Mouse (Mus musculus) liver (tissue): Measurements from ENCODE around the gene Gpr55.

Experiments used
- DNase-seq: peaks from one replicate; pipeline ENCODE4 v3.0.0-alpha.2; 2020; ENCODE audit warnings: mixed read lengths

Gene Gpr55

DNA sequence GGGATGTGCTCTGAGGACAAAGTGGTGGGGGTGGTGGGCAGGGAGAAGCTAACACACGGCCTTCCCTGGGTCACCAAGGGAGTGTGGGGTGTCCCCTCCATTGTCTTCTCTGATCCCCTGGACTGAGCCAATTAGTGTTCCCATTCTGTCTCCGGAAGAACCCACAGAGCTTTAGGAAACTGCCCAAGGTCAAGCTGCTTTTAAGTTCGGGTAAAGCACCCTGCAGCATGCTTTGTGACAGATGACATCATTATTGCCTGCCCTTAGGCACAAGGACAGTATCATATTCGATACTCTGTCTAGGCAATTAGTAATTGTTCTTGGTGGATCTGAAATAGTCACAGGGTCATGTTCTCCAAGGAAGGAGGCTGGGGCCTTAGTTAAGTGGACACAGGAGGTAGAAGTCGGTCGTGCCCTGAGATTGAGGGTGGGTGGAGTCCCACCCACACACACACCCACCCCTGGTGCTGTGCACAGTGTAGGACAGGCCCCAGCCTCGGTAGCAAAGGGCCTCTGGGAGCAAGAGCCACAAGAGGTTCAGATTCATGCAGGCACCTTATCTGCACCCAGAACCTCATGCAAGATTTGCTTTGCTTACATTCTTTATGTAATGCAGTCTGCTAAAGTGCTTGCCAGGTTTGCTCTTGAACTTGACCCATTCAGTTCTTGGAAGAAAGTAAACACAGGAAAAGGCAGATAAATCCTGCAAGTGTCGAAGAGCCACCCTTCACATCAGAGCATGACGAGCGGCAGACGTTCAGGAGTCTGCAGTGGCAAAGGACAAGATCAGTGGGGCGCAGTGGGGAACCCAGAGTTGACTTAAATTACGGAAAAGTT is 51.8 kb downstream of the Gpr55 start:
- no peak for DNase-seq

DNA sequence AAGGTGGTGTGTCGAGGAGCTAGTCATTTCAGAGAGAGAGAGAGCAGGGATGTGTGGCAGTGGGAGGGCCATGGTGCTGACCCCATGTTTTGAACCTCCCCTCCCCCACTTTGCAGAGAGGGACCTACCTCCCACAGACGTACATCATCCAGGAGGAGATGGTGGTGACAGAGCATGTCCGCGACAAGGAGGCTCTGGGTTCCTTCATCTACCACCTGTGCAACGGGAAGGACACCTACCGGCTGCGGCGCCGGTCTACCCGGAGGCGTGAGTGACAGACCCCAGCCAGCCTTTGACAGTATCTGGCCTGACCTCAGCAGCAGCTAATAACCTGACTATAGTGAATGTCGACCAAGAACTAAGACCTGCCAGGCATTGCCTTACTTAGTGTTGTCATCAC is 53.9 kb downstream of the Gpr55 start:
- DNase-seq = no peak

DNA sequence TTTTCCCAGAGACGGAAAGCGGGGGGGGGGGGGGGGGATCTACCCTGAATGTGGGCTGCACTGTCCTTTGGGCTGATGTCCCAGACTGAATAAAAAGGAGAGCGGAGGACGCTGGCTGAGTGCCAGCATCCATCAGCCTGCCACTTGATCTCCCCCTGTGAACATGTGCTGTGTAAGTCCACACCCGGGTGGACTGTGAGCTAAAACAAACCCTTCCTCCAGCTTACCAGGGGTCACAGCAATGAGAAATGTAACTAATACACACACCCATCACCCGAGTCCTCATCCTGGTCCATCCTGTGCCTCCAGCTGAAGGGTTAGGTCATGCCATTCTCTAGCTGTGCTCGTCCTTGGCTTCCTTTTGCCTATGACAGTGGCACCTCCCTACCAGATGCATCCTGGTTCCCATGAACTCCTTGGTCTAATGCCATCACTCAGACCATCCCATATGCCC is 58.7 kb downstream of the Gpr55 start:
- no peak for DNase-seq

DNA sequence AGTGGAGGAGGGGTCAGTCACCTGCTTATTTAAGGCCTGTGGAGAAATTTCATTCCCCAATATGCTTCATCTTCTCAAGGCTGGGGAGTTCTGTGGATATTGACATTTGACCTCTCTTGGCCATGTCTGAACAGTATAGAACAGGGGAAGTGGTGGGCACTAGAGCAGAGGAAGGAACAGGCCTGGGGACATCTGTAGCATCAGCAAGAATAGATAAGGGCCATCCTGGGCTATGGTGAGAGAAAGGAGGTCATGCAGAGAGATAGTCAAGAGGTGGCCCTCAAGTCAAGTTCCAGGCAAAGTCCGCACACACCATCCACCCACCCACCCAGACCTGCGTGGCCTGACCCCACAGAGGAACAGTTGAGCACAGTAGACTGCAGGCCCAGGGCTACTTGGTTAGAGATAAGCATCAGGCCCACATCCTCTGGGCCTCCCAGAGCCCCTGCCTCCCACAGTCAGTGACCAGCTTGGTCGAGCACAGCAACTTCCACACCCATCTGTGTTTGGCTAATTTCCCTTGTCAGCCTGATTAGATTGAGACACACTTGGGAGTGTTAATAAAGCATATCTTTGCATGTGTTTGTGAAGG is 59.2 kb downstream of the Gpr55 start:
- no peak for DNase-seq

DNA sequence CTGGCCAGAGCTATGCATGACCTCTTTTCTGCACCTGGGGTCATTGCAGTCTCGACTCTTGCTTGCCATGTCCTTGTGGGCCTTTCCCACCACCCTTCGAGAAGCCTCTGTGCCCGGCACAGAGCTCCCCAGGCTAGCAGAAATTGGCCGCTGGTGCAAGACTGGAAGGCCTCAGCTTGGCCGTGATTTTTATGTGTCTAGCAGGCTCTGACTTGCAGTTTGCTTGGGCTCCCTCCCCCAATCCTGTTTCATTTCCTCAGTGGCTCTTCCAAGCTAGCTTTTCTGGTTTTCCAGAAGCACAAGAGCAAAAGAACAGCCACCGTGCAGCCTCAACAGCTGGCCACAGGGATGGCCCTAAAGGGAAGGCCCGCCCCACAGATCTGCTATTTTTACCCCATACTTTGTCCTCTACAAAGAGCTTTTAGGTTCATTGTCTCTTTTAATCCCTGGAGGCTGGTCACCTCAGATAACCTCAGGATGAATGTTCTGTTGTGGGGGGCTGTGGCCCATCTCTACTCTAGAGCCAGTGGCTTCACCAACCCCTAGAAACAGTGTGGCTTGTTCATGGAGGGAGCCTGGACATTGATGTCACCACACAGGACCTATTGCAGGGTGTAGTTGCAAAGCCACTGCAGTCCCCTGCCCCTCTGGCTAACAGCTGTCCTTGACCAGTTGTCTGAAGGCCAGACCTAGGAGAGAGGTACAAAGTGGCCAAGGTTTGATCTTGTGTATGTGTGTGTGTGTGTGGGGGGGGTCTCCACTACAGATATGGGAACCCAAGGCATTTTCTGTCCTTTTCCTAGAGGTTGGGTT is 60.1 kb downstream of the Gpr55 start:
- no peak for DNase-seq

DNA sequence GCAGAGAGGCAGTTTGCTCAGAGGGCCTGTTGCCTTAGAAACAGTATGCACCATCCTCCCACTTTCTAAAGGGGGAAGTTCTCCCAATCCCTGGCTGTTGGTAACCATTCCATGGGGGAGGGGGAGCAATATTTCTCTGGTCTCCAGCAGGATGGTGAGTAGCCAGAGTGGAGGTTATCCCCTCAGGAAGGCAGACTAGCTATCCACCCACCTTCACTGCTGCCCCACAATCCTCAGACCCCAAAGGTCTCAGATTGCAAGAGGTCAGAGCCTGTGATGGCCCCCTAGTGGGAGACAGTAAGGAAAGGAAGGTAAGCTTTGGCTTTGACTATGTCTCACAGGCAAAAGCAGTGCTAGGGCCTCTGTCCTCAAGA is 61.4 kb downstream of the Gpr55 start:
- DNase-seq = no peak

DNA sequence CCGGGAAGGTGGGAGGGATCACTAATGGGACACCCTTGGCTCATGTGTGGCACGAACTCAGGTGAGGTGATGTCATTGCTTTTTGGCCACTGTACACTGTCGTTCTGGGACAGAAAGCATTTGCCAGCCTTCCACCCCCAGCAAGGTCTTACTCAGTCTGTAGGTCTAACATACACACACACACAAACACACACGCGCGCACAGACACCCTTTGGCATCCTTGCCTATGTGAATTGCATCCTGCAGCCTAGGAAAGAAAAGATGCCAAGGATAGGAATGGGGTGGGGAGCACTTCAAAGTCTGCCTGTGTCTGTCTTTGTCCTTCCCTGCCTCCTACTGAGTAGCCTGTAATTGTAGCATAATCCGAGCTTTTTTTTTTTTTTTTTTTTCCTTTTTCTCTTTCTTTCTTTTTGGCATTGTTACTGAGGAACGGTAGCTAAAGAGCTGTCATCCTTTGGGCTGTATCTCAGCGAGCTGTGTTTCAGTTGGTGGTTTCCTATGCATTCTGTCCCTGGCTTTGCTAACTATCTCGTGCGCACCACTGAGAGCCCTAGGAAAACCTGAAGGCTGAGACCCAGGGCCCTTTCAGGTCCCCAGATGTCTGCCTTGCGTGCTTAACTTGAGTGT is 61.9 kb downstream of the Gpr55 start:
- no peak for DNase-seq

DNA sequence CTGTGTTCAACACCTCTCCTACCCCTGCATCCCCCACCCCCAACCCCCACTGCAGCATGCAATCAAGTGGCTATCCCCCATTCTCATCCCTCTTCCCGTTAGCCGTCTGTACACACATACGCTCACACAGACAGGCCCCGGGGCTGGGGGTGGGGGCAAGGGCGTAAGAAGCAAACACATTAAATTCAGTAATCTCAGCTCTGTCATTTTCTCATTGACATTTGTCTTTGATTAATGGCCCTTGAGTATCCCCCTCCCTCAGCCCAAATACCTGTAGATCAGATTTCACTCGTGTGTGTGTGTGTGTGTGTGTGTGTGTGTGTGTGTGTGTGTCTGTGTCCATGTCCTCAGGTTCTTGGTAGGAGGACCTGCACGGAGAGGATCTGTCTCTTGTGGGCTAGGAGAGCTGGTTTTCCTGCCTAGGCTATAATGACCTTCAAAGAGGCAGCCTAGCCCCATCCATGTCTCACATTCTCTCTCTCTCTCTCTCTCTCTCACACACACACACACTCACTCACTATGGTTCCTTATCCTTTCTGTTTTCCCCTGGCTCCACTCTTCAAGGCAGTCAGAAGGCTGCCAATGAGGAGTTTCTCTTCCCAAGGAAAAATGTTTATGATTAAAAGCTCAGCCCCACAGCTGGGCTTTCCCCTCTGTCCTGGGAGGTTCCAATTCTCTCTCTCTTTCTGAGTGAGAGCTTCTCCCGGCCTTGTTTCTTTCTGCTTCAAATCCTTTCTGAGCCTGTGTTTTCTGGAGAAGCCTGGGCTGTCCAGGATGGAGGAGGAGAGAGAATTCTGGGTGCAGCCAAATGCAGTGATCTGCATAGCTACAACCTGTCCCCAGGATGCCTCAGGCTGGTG is 62.7 kb downstream of the Gpr55 start:
- DNase-seq = no peak

DNA sequence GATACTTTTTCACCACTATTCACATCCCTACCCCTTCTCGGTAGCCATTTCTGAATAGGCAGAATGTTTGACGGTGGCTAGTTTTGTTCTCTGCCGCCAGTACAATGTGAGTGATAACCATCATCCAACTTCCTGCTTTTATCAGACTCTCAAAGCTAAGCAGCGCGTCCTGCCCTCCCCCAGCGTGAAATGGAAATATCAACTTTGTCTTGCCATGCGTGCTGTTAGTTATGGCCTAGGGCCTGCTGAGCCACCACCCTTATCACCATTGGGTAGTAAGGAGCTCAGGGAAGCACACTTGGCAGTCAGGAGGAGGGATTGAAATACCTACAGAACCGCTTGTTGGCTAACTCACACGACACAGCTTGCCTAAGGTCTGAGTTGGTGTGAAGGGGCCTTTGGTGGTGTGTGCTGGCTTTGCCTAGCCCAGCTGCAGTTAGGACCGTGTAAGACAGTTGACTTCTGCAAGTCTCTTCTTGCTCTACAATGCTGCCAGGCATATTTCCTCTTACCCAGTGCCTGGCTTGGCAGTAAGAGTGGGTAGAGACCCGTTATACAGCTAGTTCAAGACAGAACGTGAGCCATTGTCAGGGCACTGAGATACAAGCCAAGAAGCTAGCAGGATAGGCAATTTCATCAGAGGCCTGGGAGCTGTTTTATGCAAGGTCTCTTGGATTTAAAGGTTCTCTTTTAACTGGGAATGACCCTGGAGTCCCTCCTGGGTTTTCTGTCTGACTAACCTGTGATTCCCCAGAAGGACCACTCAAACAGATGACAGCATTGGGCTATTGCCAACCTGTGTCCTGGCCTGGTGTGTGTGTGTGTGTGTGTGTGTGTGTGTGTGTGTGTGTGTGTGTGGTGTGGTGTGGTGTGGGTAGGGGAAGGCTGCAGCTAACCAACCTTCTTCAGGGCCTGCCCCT is 63.8 kb downstream of the Gpr55 start:
- DNase-seq = peak; percentile 16

DNA sequence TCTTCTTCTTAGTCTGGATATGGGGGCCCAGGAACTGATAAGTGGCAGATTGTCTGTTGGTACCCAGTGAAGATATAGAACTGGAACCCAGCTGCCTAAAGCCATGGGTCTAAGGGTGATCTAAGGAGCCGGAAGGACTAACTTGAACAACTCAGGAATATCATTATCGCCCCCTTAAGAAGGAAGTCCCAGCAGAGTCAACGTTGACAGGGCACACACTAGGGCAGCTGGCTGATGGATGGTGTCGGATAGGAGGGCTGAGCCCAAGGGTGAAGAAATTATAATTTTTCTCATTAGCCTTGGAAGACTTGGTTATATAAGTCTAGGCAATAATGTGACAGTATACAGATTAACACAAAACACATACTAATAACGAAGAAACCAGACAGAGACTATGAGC is 64.7 kb downstream of the Gpr55 start:
- DNase-seq = no peak

DNA sequence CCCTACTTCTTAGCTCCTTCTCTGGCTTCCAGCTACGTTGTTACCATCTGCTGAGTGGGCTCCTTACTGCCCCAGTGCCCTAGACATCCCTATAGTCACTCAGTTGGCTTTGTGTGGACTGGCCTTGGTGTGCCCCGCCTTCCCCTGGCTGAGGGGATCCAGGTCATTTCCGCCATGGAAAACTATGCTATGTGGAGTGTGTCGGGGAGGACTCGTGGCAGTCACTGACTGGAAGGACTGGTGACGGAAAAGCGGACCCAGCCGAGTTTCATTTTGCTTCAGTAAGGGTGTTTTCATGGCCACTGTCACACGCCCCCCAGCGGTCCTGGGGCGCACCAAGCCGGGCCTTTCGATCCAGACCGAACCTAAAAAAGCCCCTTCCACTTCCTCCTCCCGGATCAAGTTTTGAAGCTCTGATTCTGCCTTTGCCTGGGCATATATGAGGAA is 65.4 kb downstream of the Gpr55 start:
- peak; percentile 61 for DNase-seq

DNA sequence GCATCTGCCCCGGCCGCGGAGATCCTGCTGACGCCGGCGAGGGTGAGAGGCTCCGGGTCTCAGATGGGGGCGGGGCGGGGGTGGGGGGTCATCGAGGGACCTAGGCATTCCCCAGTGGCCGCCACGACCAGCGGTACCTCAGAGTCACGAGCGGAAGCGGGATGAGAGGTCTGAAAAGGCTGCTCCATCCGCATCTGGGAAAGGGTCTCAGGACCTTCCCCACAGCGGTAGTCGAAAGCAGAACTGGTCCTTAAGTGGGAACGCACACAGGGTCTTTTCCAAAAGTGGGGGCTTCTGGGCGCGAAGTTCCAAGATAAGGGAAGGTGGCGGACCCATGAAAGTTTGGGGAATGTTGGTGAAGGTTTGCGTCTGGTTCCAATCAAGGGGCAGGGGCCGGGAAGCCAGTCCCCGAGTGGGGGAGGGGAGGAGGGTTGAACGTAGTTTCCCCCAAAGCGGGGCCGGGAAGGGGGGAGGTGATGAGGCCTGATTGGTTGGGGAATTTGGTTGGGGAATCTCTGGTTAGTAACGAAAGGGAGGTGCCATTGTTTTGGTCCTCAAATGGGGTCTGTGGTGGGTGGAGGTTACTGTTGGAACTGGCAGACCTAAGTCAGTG is 66.0 kb downstream of the Gpr55 start:
- peak; percentile 42 for DNase-seq

DNA sequence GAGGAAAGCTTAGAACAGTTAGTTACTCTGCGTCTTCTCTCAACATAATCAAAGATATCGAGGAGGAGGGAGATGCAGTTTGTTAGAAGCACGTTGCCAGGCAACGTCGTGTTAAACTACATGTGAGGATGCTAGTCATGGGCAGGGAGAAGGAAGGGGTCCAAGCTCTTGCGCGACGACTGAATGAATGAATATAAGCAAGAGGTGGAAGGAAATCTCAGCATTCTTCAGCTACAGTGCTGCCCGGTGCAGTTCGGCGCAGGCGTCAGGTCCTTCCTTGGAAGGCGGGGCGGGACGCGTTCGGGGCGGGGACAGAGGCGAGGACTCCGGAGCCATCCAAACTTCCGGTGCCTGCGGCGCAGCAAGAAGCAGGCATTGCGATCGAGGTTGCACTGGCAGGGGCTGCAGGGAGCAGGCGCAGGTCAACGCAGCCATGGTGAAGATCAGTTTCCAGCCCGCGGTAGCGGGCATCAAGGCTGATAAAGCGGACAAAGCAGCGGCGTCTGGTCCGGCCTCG is 66.5 kb downstream of the Gpr55 start, which contains the start of gene Itm2c:
TSS of gene Itm2c (plus strand) at position 51 of the 517 bp plus-strand sequence.
- DNase-seq = peak; percentile 84
